Mouse (Mus musculus): ENCODE measurements around the gene Olfr502. TPM values are rescaled to one million over a fixed set of nuclear protein-coding genes. Genes with fewer than 3 reads are reported as not detected.

The Olfr502 gene
- not detected in 2 replicates for polyA plus RNA-seq (2012; rRNA removed)

DNA sequence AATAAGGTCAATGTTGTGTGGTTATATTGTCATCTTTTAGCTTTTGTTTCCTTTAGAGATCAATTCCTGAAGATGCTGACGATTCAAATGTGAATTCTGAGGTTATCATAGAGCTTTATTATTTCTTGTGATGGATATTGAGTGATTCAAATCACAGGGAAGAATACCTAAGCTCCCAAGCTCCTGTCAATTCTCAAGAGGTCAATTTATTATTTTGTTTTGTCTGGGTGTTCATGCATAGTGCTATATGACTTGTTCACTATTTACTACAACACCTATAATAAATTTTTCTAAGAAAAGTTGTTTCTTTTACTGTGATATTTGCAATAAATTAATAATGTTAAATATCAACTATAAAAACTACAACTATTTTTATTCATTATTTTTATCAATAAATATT lies at the start of gene Olfr502:
TSS of gene Olfr502 (minus strand) at position 101 of the 400 bp plus-strand sequence.

DNA sequence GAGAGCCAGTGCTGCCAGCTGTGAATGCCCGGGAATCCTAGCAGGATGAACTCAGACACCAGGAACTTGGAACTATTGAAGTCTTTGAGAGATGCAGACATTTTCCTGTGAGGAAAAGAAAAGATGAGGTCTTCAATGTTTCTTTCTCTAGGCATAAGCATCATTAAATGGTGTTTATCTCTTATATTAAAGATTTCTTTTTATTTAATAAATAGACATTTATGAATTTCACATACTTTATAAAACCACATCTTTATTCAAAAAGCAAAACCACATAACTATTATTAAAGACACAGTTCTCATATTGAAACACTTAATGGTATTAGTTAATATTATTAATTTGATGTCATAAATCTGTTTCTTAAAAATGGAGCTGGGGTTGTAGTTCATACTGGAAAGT lies 40.8 kb upstream of the Olfr502 start, which contains the start of gene Olfr504:
TSS of gene Olfr504 (minus strand) at position 101 of the 400 bp plus-strand sequence.

DNA sequence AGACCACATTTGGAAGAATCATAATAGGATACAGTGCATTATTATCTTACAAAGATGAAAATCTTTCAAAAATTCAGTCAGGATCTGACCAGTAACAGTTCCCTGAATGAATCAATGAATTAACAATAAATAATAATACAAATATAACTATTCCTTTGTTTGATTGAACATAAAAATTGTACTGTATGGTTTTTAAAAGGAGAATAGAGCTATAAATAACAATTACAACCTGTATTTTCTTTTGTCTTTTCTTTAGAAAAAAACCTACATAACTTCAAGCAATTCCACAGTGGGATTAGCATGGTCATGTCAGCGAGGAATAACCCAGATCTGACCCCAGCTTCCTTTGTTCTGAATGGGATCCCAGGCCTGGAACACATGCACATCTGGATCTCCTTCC lies 19.4 kb upstream of the Olfr502 start, which contains the start of gene Olfr503:
TSS of gene Olfr503 (plus strand) at position 301 of the 400 bp plus-strand sequence.

Other genes with a start within 250 kb of the Olfr502 start
- not detected in 2 replicates for gene Olfr490, start 236.1 kb downstream of the Olfr502 start, polyA plus RNA-seq (2012; rRNA removed)
- not detected in 2 replicates for gene Olfr491, start 211.6 kb downstream of the Olfr502 start, polyA plus RNA-seq (2012; rRNA removed)
- not detected in 2 replicates for gene Olfr492, start 201.4 kb downstream of the Olfr502 start, polyA plus RNA-seq (2012; rRNA removed)
- gene Olfr493, start 178.1 kb downstream of the Olfr502 start, polyA plus RNA-seq (2012; rRNA removed): not detected in 2 replicates
- not detected in 2 replicates for gene Olfr494, start 159.7 kb downstream of the Olfr502 start, polyA plus RNA-seq (2012; rRNA removed)
- not detected in 2 replicates for gene Olfr495, start 131.9 kb downstream of the Olfr502 start, polyA plus RNA-seq (2012; rRNA removed)
- not detected in 2 replicates for gene Olfr497, start 104.6 kb downstream of the Olfr502 start, polyA plus RNA-seq (2012; rRNA removed)
- gene Olfr498, start 59.7 kb downstream of the Olfr502 start, polyA plus RNA-seq (2012; rRNA removed): not detected in 2 replicates
- not detected in 2 replicates for gene Olfr503, start 19.5 kb upstream of the Olfr502 start, polyA plus RNA-seq (2012; rRNA removed)
- gene Olfr504, start 40.7 kb upstream of the Olfr502 start, polyA plus RNA-seq (2012; rRNA removed): not detected in 2 replicates
- not detected in 2 replicates for gene Olfr506, start 85.7 kb upstream of the Olfr502 start, polyA plus RNA-seq (2012; rRNA removed)
- gene Olfr507, start 96.7 kb upstream of the Olfr502 start, polyA plus RNA-seq (2012; rRNA removed): not detected in 2 replicates
- gene Olfr508, start 104.9 kb upstream of the Olfr502 start, polyA plus RNA-seq (2012; rRNA removed): not detected in 2 replicates
- gene Olfr509, start 126.8 kb upstream of the Olfr502 start, polyA plus RNA-seq (2012; rRNA removed): not detected in 2 replicates
- gene Olfr510, start 141.4 kb upstream of the Olfr502 start, polyA plus RNA-seq (2012; rRNA removed): not detected in 2 replicates
- not detected in 2 replicates for gene Olfr512, start 188.3 kb upstream of the Olfr502 start, polyA plus RNA-seq (2012; rRNA removed)
- not detected in 2 replicates for gene Olfr513, start 225.9 kb upstream of the Olfr502 start, polyA plus RNA-seq (2012; rRNA removed)